Mouse (Mus musculus): ENCODE measurements at regions not wholly inside any gene's neighbourhood (a gene's known extent, or its start where the extent isn't known, plus 50 kb on each side); places are given as distances from the start of the nearest gene placed in this dataset.

GRCm38 (mm10) chr9:47134479-47134878 lies 135.9 kb downstream of the Gm4791 start:
- Histone ChIP-seq H3K4me3 (no peak overlapping the region), H3K9ac (no peak overlapping the region), H3K9me3 (no peaks in the 10 kb centered on the region), H3K27ac (no peak overlapping the region), H3K4me1 (no peaks in the 10 kb centered on the region), H3K4me2 (no peak overlapping the region), H3K36me3 (replicated peaks) (no peaks in the 10 kb centered on the region), H3K27me3 (replicated peaks) (no peaks in the 10 kb centered on the region)
- 90% methylated on average over 4 of the region's 4 CpGs for WGBS
- ATAC-seq (replicated peaks): no peak

- 94% methylated on average over 5 of the region's 5 CpGs for WGBS
- no peaks in the 10 kb centered on the region for H3K36me3 ChIP-seq (replicated peaks)
- H3K9me3 ChIP-seq: no peaks in the 10 kb centered on the region
- no peak overlapping the region for H3K9ac ChIP-seq
- no peaks in the 10 kb centered on the region for H3K27me3 ChIP-seq (replicated peaks)
- no peaks in the 10 kb centered on the region for H3K4me1 ChIP-seq
- no peak for ATAC-seq (replicated peaks)
- no peak overlapping the region for H3K4me3 ChIP-seq
- no peak overlapping the region for H3K27ac ChIP-seq
- H3K4me2 ChIP-seq: no peak overlapping the region
Measured at GRCm38 (mm10) chr9:47136641-47137040, 138.1 kb downstream of the Gm4791 start.

DNA sequence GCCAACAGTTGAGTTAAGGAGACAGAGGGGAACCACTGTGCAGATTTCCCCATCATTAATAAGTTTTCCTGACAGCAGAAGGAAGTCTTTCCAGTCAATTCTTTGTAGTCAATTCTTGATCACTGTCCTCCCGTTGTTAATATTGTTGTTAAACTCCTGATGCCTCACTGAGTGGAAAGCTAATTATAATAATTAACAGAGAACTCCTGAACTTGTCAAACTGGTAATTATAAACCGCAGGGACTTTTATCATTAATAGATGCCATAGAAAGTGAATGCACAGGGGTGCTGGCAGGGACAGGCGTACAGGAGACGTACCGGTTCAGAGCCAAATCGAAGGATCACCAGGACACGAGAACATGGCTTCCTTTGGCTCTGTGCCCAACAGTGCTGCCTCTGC lies 154.9 kb downstream of the Gm4791 start:
- Histone ChIP-seq H3K4me3 (no peak overlapping the region), H3K27me3 (replicated peaks) (no peaks in the 10 kb centered on the region), H3K4me2 (no peak overlapping the region), H3K27ac (no peak overlapping the region), H3K9me3 (no peaks in the 10 kb centered on the region), H3K36me3 (replicated peaks) (no peaks in the 10 kb centered on the region), H3K4me1 (no peaks in the 10 kb centered on the region), H3K9ac (no peak overlapping the region)
- no peak for ATAC-seq (replicated peaks)
- WGBS: 86% methylated on average over 7 of the region's 7 CpGs

- Histone ChIP-seq H3K27me3 (replicated peaks) (no peaks in the 10 kb centered on the region), H3K27ac (no peak overlapping the region), H3K9ac (no peak overlapping the region), H3K4me2 (no peak overlapping the region), H3K4me3 (no peak overlapping the region), H3K36me3 (replicated peaks) (no peaks in the 10 kb centered on the region), H3K4me1 (peaks cover 25% of the 10 kb centered on the region), H3K9me3 (no peaks in the 10 kb centered on the region)
- ATAC-seq (replicated peaks): no peak
- WGBS: 47% methylated on average over 8 of the region's 8 CpGs
Measured at GRCm38 (mm10) chr9:47165480-47166131, 167.1 kb downstream of the Gm4791 start.

- 43% methylated on average over 20 of the region's 20 CpGs for WGBS
- no peak overlapping the region for H3K9ac ChIP-seq
Measured at GRCm38 (mm10) chr9:47167681-47168240, 169.2 kb downstream of the Gm4791 start.

DNA sequence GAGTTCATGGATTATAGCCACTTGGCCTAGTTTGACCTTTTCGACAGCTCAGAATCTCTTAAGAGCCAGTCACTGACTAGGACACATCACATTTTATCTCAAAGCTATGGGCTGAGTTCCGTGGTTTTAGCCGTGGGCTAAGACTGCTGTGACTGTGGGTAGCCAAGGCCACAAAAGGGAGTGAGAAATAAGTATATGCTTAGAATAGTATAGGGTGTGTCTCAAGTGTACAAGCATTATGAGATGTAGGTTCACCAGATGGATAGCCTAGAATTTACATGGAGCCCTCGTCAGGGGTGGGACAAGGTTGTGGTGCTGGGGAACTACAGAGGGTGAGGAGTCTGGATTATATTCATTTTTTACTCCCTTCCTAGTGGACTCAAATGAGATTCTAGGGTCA lies 177.5 kb downstream of the Gm4791 start:
- Histone ChIP-seq H3K4me2 (no peak overlapping the region), H3K4me1 (no peaks in the 10 kb centered on the region), H3K4me3 (no peak overlapping the region), H3K36me3 (replicated peaks) (no peaks in the 10 kb centered on the region), H3K9me3 (no peaks in the 10 kb centered on the region; the same call in 1 of the 2 replicates), H3K27ac (no peak overlapping the region), H3K9ac (no peak overlapping the region), H3K27me3 (replicated peaks) (no peaks in the 10 kb centered on the region)
- ATAC-seq (replicated peaks): no peak
- 90% methylated on average over 4 of the region's 4 CpGs for WGBS

More at GRCm38 (mm10) chr9:47167681-47168240, 169.2 kb downstream of the Gm4791 start:
- ATAC-seq (replicated peaks): no peak
- Histone ChIP-seq H3K4me3 (no peak overlapping the region), H3K4me2 (no peak overlapping the region), H3K9me3 (no peaks in the 10 kb centered on the region; the same call in 1 of the 2 replicates), H3K27me3 (replicated peaks) (no peaks in the 10 kb centered on the region), H3K4me1 (peaks cover 25% of the 10 kb centered on the region), H3K27ac (no peak overlapping the region), H3K36me3 (replicated peaks) (no peaks in the 10 kb centered on the region)

GRCm38 (mm10) chr9:47218101-47218500 lies 219.6 kb downstream of the Gm4791 start:
- H3K27me3 ChIP-seq (replicated peaks): no peaks in the 10 kb centered on the region
- no peak overlapping the region for H3K9ac ChIP-seq
- H3K4me1 ChIP-seq: no peaks in the 10 kb centered on the region
- 72% methylated on average over 3 of the region's 3 CpGs for WGBS
- H3K4me2 ChIP-seq: no peak overlapping the region
- H3K9me3 ChIP-seq: no peaks in the 10 kb centered on the region
- H3K4me3 ChIP-seq: no peak overlapping the region
- ATAC-seq (replicated peaks): no peak
- H3K27ac ChIP-seq: no peak overlapping the region
- no peaks in the 10 kb centered on the region for H3K36me3 ChIP-seq (replicated peaks)

GRCm38 (mm10) chr9:47223536-47223935 lies 225.0 kb downstream of the Gm4791 start:
- H3K4me1 ChIP-seq: no peaks in the 10 kb centered on the region
- H3K9ac ChIP-seq: no peak overlapping the region
- no peak overlapping the region for H3K27ac ChIP-seq
- H3K4me2 ChIP-seq: no peak overlapping the region
- H3K4me3 ChIP-seq: no peak overlapping the region
- ATAC-seq (replicated peaks): no peak
- 54% methylated on average over 2 of the region's 2 CpGs for WGBS
- no peaks in the 10 kb centered on the region for H3K27me3 ChIP-seq (replicated peaks)
- H3K36me3 ChIP-seq (replicated peaks): no peaks in the 10 kb centered on the region
- no peaks in the 10 kb centered on the region for H3K9me3 ChIP-seq

DNA sequence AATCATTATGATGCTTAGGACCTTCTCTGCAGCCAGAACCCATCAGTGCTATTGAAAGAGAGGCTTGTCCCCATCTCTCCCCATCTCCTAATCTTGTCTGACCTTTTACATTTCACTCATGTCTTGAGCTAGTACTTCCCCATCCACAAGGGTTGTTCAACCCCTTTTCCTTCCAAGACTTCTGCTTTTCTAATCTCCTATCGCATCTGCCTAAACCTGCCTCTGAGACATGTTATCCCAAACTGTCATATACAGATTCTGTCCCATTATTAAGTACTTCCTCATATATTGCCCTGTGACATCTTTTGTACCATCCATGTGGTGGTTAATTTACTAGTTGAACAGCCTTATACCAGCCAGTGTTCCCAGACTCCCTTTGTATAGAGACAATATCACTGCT lies 225.7 kb downstream of the Gm4791 start:
- Histone ChIP-seq H3K4me3 (no peak overlapping the region), H3K4me1 (no peaks in the 10 kb centered on the region), H3K9ac (no peak overlapping the region), H3K36me3 (replicated peaks) (no peaks in the 10 kb centered on the region), H3K27me3 (replicated peaks) (no peaks in the 10 kb centered on the region), H3K9me3 (no peaks in the 10 kb centered on the region), H3K27ac (no peak overlapping the region), H3K4me2 (no peak overlapping the region)
- no peak for ATAC-seq (replicated peaks)
- WGBS: 95% methylated on average over 1 of the region's 1 CpGs

GRCm38 (mm10) chr9:47226476-47227271 lies 228.1 kb downstream of the Gm4791 start:
- H3K27ac ChIP-seq: no peak overlapping the region
- H3K36me3 ChIP-seq (replicated peaks): no peaks in the 10 kb centered on the region
- no peak overlapping the region for H3K4me3 ChIP-seq
- H3K9me3 ChIP-seq: no peaks in the 10 kb centered on the region
- ATAC-seq (replicated peaks): no peak
- no peak overlapping the region for H3K4me2 ChIP-seq
- no peaks in the 10 kb centered on the region for H3K4me1 ChIP-seq
- WGBS: 90% methylated on average over 16 of the region's 16 CpGs
- no peaks in the 10 kb centered on the region for H3K27me3 ChIP-seq (replicated peaks)
- H3K9ac ChIP-seq: no peak overlapping the region

- Histone ChIP-seq H3K9me3 (no peaks in the 10 kb centered on the region), H3K4me3 (no peak overlapping the region), H3K4me2 (no peak overlapping the region), H3K27ac (no peak overlapping the region), H3K27me3 (replicated peaks) (no peaks in the 10 kb centered on the region), H3K36me3 (replicated peaks) (no peaks in the 10 kb centered on the region), H3K9ac (no peak overlapping the region), H3K4me1 (no peaks in the 10 kb centered on the region)
- WGBS: 85% methylated on average over 8 of the region's 8 CpGs
- no peak for ATAC-seq (replicated peaks)
Measured at GRCm38 (mm10) chr9:47227298-47227697, 228.8 kb downstream of the Gm4791 start.

GRCm38 (mm10) chr9:47228736-47229135 lies 230.2 kb downstream of the Gm4791 start:
- Histone ChIP-seq H3K4me3 (no peak overlapping the region), H3K9me3 (no peaks in the 10 kb centered on the region), H3K4me2 (no peak overlapping the region), H3K9ac (no peak overlapping the region), H3K4me1 (no peaks in the 10 kb centered on the region), H3K36me3 (replicated peaks) (no peaks in the 10 kb centered on the region), H3K27ac (no peak overlapping the region), H3K27me3 (replicated peaks) (no peaks in the 10 kb centered on the region)
- 74% methylated on average over 5 of the region's 5 CpGs for WGBS
- ATAC-seq (replicated peaks): no peak
